Mouse (Mus musculus): Measurements from ENCODE around the gene Ces4a. TPM values are rescaled to one million over a fixed set of nuclear protein-coding genes. Genes with fewer than 3 reads are reported as not detected.
A peak's percentile ranks its signal among the peaks of the same experiment; 100 is the strongest.

The Ces4a gene
- polyA plus RNA-seq, 1 experiment, result not detected

GRCm38 (mm10) chr8:105155091-105155745, 23.6 kb downstream of the Ces4a start:
- no peaks in the 10 kb centered on the region; the same call in 1 of the 2 replicates for H3K27me3 ChIP-seq (ENCODE audit: control insufficient read depth, insufficient read depth, low read length)
- H3K27ac ChIP-seq (ENCODE audit: insufficient read depth, low read depth, low read length), result no peak overlapping the region
- no peaks in the 10 kb centered on the region for H3K36me3 ChIP-seq (ENCODE audit: control insufficient read depth, insufficient read depth, low read length)
- no peak for TF ChIP-seq CTCF (IDR thresholded peaks at IDR 0.05; ENCODE audit: extremely low read depth, insufficient read length, insufficient replicate concordance, low read depth, low read length)
- no peak for TF ChIP-seq POLR2A (IDR thresholded peaks at IDR 0.05; ENCODE audit: low read depth, low read length)
- H3K4me3 ChIP-seq (ENCODE audit: low read depth, low read length), result no peak overlapping the region
- WGBS, result 86% methylated on average over 6 of the region's 6 CpGs
- peaks cover 4% of the 10 kb centered on the region for H3K4me1 ChIP-seq (ENCODE audit: control insufficient read depth, insufficient read depth, insufficient read length, low read length)

GRCm38 (mm10) chr8:105157555-105157954, 26.0 kb downstream of the Ces4a start:
- no peak overlapping the region for H3K4me3 ChIP-seq (ENCODE audit: low read depth, low read length)
- no peak for TF ChIP-seq POLR2A (IDR thresholded peaks at IDR 0.05; ENCODE audit: low read depth, low read length)
- peak; percentile 63; the same call in 1 of the 2 replicates for TF ChIP-seq CTCF (IDR thresholded peaks at IDR 0.05; ENCODE audit: extremely low read depth, insufficient read length, insufficient replicate concordance, low read depth, low read length)
- no peak overlapping the region for H3K27ac ChIP-seq (ENCODE audit: insufficient read depth, low read depth, low read length)
- H3K27me3 ChIP-seq (ENCODE audit: control insufficient read depth, insufficient read depth, low read length), result no peaks in the 10 kb centered on the region; the same call in 1 of the 2 replicates
- 41% methylated on average over 10 of the region's 10 CpGs for WGBS
- H3K36me3 ChIP-seq (ENCODE audit: control insufficient read depth, insufficient read depth, low read length), result no peaks in the 10 kb centered on the region
- peaks cover 4% of the 10 kb centered on the region for H3K4me1 ChIP-seq (ENCODE audit: control insufficient read depth, insufficient read depth, insufficient read length, low read length)

GRCm38 (mm10) chr8:105158084-105158483, 26.5 kb downstream of the Ces4a start:
- WGBS, result 74% methylated on average over 3 of the region's 3 CpGs
- H3K4me3 ChIP-seq (ENCODE audit: low read depth, low read length), result no peak overlapping the region
- peaks cover 1% of the 10 kb centered on the region for H3K4me1 ChIP-seq (ENCODE audit: control insufficient read depth, insufficient read depth, insufficient read length, low read length)
- TF ChIP-seq CTCF (IDR thresholded peaks at IDR 0.05; ENCODE audit: extremely low read depth, insufficient read length, insufficient replicate concordance, low read depth, low read length), result no peak
- no peak for TF ChIP-seq POLR2A (IDR thresholded peaks at IDR 0.05; ENCODE audit: low read depth, low read length)
- no peaks in the 10 kb centered on the region; the same call in 1 of the 2 replicates for H3K27me3 ChIP-seq (ENCODE audit: control insufficient read depth, insufficient read depth, low read length)
- no peak overlapping the region for H3K27ac ChIP-seq (ENCODE audit: insufficient read depth, low read depth, low read length)
- H3K36me3 ChIP-seq (ENCODE audit: control insufficient read depth, insufficient read depth, low read length), result no peaks in the 10 kb centered on the region

DNA sequence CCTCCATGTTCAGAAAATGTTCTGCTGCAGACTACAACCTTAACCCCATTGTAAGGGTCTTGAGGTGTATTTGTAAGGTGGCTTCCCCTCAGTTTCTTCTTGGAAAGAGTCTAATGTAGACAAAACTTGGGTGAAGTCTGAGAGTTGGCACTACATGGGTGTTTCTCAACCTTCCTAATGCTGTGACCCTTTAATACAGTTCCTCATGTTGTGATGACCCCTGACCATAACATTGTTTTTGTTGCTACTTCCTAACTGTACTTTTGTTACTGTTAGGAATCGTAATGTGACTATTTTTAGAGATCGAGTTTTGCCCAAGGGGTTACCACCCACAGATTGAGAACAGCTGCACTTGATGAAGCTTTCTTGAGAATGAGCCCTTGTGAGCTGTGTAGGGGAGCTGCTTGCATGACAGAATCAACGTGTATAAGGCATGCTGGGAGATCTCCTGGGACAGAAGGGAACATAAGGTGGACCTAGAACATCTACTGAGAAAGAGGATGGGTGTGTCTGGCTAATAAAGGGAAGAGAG, 29.6 kb downstream of the Ces4a start:
- TF ChIP-seq POLR2A (IDR thresholded peaks at IDR 0.05; ENCODE audit: low read depth, low read length) (no peak), CTCF (IDR thresholded peaks at IDR 0.05; ENCODE audit: extremely low read depth, insufficient read length, insufficient replicate concordance, low read depth, low read length) (no peak)
- Histone ChIP-seq H3K4me3 (ENCODE audit: low read depth, low read length) (no peak overlapping the region), H3K27me3 (ENCODE audit: control insufficient read depth, insufficient read depth, low read length) (no peaks in the 10 kb centered on the region), H3K36me3 (ENCODE audit: control insufficient read depth, insufficient read depth, low read length) (no peaks in the 10 kb centered on the region), H3K4me1 (ENCODE audit: control insufficient read depth, insufficient read depth, insufficient read length, low read length) (no peaks in the 10 kb centered on the region), H3K27ac (ENCODE audit: insufficient read depth, low read depth, low read length) (no peak overlapping the region)
- 52% methylated on average over 3 of the region's 3 CpGs for WGBS

DNA sequence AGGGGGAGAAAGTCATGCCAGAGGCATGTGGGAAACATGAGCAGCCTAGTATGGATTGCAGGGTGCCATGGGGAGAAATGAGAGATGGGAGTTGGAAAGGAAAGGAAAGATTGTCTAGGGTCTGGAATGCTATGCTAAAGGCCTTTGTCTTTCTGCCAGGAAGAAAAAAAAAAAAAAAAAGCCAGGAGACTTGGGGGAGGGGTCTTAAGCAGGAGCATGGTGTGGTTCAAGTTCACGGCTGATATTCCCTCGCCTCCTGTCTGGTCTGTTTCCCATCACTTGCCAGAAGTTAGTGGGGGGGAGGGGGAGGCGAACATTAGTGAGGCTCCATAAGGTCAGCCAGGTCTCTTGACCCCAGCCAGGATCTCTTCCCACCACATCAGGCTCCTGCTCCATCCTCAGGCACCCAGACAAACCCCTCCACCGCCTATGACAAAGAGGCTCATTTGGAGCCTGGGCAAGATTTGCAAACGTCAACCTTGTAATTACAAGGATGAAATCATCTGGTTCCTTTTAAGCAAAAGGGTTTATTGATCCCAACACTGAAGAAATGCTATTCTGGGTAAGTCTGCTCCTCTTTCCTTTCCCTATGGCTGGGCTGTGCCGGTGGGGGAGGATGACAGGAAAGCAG, 32.8 kb downstream of the Ces4a start:
- no peak for TF ChIP-seq CTCF (IDR thresholded peaks at IDR 0.05; ENCODE audit: extremely low read depth, insufficient read length, insufficient replicate concordance, low read depth, low read length)
- no peak for TF ChIP-seq POLR2A (IDR thresholded peaks at IDR 0.05; ENCODE audit: low read depth, low read length)
- H3K27ac ChIP-seq (ENCODE audit: insufficient read depth, low read depth, low read length), result no peak overlapping the region
- WGBS, result 49% methylated on average over 6 of the region's 6 CpGs
- no peaks in the 10 kb centered on the region for H3K27me3 ChIP-seq (ENCODE audit: control insufficient read depth, insufficient read depth, low read length)
- H3K36me3 ChIP-seq (ENCODE audit: control insufficient read depth, insufficient read depth, low read length), result no peaks in the 10 kb centered on the region
- H3K4me1 ChIP-seq (ENCODE audit: control insufficient read depth, insufficient read depth, insufficient read length, low read length), result no peaks in the 10 kb centered on the region
- no peak overlapping the region for H3K4me3 ChIP-seq (ENCODE audit: low read depth, low read length)

DNA sequence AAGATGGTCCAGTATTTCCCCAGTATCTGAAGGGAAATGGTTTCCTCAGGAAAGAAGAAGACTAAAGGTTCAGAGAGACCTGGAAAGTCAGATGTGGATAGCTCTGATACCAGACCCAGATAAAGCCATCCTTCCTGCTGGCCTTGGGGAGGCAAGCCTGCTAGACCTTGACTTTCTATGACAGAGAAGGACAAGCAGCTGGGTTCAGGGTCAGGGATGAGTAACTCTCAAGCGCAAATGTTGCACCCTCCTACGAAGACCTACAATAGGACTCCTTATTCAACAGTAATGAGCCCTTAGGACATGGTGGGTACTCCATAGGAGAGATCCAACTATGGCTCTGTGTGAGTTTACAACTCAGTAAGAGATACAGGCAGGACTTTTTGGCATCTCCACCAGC, 33.6 kb downstream of the Ces4a start:
- no peaks in the 10 kb centered on the region for H3K27me3 ChIP-seq (ENCODE audit: control insufficient read depth, insufficient read depth, low read length)
- no peak overlapping the region for H3K4me3 ChIP-seq (ENCODE audit: low read depth, low read length)
- no peaks in the 10 kb centered on the region for H3K4me1 ChIP-seq (ENCODE audit: control insufficient read depth, insufficient read depth, insufficient read length, low read length)
- 94% methylated on average over 2 of the region's 2 CpGs for WGBS
- no peak for TF ChIP-seq CTCF (IDR thresholded peaks at IDR 0.05; ENCODE audit: extremely low read depth, insufficient read length, insufficient replicate concordance, low read depth, low read length)
- H3K27ac ChIP-seq (ENCODE audit: insufficient read depth, low read depth, low read length), result no peak overlapping the region
- no peaks in the 10 kb centered on the region for H3K36me3 ChIP-seq (ENCODE audit: control insufficient read depth, insufficient read depth, low read length)

DNA sequence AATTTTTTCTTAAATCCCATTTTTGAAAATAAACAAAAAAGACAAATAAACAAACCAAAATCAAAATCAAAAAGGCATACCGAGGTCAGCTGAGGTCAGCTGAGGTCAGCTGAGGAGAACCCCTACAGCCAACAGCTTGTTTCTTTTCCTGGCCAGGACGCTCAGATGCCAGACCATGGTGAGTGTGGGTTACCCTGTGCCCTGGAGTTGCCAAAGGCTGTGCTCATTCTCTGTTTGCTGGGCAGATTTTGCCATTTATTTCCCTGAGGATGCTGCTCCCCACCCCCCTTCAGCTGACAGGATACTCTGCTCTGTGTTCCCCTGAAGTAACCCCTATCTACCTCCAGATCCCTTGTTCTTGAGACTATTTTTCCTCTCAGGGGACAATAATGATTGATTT, 35.5 kb downstream of the Ces4a start:
- Histone ChIP-seq H3K36me3 (ENCODE audit: control insufficient read depth, insufficient read depth, low read length) (no peaks in the 10 kb centered on the region), H3K4me1 (ENCODE audit: control insufficient read depth, insufficient read depth, insufficient read length, low read length) (no peaks in the 10 kb centered on the region), H3K27me3 (ENCODE audit: control insufficient read depth, insufficient read depth, low read length) (no peaks in the 10 kb centered on the region), H3K4me3 (ENCODE audit: low read depth, low read length) (no peak overlapping the region), H3K27ac (ENCODE audit: insufficient read depth, low read depth, low read length) (no peak overlapping the region)
- TF ChIP-seq POLR2A (IDR thresholded peaks at IDR 0.05; ENCODE audit: low read depth, low read length) (no peak), CTCF (IDR thresholded peaks at IDR 0.05; ENCODE audit: extremely low read depth, insufficient read length, insufficient replicate concordance, low read depth, low read length) (no peak)
- WGBS, result 86% methylated on average over 2 of the region's 2 CpGs

All from small intestine, adult 2 months (tissue).